Mouse (Mus musculus) C2C12 (cell line): Measurements from ENCODE around the gene Grm4.

Experiments
- CEBPB ChIP-seq: IDR thresholded peaks from one replicate; pipeline ENCODE4 v1.6.1; 2011; ENCODE audit warnings: low read depth, mild to moderate bottlenecking, control low read depth, moderate library complexity
- CTCF ChIP-seq: IDR thresholded peaks from one replicate; pipeline ENCODE4 v1.5.1; 2011; ENCODE audit not compliant: control insufficient read depth, insufficient read depth, insufficient read length
- FOSL1 ChIP-seq: IDR thresholded peaks from one replicate; pipeline ENCODE4 v1.8.0; 2011; ENCODE audit warnings: mild to moderate bottlenecking, low read length; ENCODE audit not compliant: poor library complexity, insufficient read depth, severe bottlenecking
- MAX ChIP-seq: IDR thresholded peaks from one replicate; pipeline ENCODE4 v1.6.1; 2011; ENCODE audit warnings: mild to moderate bottlenecking, control low read depth
- MYOG ChIP-seq: IDR thresholded peaks from one replicate; pipeline ENCODE4 v1.6.1; 2011; ENCODE audit not compliant: control insufficient read depth, insufficient read length; ENCODE audit errors: extremely low read depth
- USF1 ChIP-seq: IDR thresholded peaks from one replicate; pipeline ENCODE4 v1.6.1; 2011; ENCODE audit warnings: low read depth, mild to moderate bottlenecking, control low read depth, moderate library complexity

- no peak for TF ChIP-seq CTCF
- TF ChIP-seq CEBPB: no peak
- no peak for TF ChIP-seq USF1
- no peak for TF ChIP-seq FOSL1
- TF ChIP-seq MYOG: no peak
- TF ChIP-seq MAX: no peak
Observed at GRCm38 (mm10) chr17:27453045-27453444, 68.2 kb downstream of the Grm4 start.
